Mouse (Mus musculus) layer of hippocampus, postnatal 10 days (tissue): ENCODE measurements around the gene Vgf. TPM values are rescaled to one million over a fixed set of nuclear protein-coding genes. Genes with fewer than 3 reads are reported as not detected.

Experiments
- DNase-seq, 2 experiments: peaks; one replicate each; pipeline ENCODE4 v3.0.0; 2021; ENCODE audit warnings: low spot score in 2 of 2
- microRNA-seq, 2 experiments: library from miRNA; unstranded; fragments of <30 nt; microRNA quantifications; one replicate each; pipeline ENCODE4 v1.2.0; 2021
- total RNA-seq, 2 experiments: library from RNA; stranded (reverse); gene quantifications; 2 replicates each; pipeline ENCODE4 v1.2.3; 2021

Gene Vgf
- total RNA-seq, 2 experiments from 2014 or later = 253 to 268 TPM

DNA sequence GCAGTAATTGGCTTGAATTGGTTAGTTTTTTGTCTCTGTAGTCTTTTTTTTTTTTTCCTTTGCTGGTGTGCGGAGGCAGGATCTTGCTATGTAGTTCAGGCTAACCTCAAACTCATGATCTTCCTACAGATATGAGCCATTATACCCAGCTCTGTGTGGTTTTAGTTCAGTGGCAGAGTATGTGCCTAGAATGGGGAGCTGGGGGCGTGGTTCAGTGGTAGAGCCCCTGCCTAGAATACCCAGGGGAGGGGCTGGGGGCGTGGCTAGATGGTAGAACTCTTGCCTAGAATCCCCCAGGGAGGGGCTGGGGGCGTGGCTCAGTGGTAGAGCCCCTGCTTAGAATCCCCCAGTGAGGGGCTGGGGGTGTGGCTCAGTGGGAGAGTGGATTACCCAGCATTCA, 42.5 kb downstream of the Vgf start:
- no peak for DNase-seq

DNA sequence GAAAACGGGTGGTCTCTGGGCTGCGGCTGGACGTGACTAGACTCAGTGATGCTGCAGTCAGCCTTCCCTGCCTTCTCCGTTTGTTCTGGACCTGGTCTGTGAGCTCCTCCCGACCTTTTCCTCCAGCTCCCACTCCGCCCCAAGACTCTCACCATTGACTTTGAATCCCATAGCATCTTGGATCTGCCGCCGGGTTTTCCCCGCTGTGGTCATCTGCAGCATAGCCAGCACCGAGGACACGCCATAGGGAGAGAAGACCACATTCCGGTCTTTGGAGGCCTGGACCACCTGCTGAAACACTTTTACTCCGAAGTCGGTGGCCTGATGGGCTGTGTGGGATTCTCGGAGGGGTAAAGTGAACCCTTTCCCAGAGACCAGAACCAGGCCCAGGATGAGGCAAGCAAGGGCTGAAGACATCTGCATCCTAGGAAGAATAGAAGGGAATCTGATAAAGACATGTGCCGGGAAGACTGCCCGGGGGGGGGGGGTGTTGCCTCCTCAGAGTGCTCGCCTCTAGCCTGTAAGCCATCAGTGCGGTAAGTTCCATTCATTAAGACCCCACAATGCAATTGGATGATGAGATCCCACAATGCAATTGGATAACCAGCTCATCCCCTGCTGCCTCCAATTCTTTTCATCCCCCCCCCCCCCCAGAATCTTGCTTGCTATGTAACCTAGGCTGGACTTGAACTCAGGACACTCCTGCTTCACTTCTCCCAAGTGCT, 44.9 kb downstream of the Vgf start:
- DNase-seq = no peak

DNA sequence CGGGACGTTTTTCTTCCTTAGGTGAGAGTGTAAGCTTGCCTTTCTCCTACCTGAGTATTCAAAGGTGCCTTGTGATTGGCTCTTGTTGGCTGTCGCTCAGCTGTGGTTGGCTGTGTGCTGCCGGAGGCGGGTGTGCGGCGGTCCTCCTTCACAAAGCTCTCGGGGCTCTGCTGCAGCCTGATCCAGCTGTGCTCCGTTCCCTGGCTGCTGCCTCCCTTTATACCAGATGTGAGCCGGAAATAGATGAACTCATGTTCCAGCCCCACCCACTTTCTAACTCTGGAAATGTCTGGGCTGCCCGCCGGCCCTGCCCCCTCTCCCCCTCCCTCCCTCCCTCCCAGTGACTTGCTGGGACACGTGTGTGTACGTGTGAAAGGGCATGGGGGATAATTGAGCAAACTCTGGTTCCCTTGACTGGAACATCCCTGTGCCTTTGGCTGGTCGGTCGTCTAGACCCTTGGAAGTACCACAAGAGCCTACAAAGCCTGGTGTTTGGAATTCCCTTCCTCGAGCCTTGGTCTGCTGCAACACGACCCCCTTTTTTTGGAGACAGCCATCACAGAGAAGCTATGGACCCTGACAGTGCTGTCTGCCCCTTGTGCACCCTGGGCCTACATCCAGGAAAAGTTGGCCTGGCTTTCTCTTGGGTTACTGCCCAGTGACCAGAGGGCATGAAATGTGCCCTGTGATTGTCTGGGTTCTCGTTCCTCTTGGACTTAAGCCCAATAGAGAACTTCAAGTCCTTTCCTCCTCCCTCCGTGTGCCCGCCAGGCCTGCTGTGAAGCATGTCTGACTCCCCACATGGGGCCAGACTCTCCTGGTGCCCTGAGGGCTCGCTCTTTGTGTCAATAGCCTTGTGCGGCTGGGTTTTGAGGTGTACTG, 46.1 kb downstream of the Vgf start, which contains the start of gene Serpine1:
Gene Serpine1 (minus strand): TSS at position 190 of the 882 bp plus-strand sequence.
- DNase-seq = peak; percentile 25 to 39

DNA sequence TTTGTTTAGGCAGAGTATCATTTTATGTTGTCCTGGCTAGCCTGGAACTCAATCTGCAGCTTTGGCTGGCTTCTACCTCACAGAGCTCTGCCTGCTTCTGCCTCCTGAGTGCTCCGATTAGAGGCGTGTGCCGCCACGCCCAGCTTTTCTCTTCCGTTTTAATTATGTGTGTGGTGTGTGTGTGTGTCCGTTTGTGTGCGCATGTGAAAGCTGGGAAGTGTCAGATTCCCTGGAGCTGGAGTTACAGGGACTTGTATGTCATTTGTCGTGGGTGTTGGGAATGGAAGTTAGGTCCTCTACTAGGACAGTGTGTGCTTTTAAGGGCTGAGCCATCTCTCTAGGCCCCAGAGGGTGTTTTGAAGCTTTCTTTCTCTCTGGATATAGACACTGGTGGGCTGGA, 46.9 kb downstream of the Vgf start:
- DNase-seq = no peak

DNA sequence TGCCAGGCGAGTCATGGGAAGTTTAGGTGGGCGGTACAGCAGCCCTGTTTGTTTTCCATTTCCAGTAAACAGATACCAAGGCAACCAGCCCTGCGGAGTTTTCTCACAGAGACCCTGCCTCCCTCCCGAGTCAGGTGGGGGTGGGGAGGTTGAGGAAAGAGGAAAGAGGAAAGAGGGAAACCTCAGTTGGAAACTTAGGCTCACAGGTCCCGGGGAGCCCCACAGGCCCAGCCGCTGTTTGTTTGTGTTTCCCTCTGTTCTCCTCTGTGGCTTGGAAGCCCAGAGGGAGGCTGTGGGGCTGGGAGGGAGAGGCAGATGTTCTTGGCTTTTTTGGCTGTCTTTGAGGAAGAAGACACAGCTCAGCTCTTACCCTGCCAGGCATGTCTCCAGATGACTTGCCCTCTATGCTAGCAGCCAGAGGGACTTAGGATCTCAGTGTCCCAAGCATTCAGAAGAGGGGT, 48.0 kb downstream of the Vgf start:
- DNase-seq = no peak

DNA sequence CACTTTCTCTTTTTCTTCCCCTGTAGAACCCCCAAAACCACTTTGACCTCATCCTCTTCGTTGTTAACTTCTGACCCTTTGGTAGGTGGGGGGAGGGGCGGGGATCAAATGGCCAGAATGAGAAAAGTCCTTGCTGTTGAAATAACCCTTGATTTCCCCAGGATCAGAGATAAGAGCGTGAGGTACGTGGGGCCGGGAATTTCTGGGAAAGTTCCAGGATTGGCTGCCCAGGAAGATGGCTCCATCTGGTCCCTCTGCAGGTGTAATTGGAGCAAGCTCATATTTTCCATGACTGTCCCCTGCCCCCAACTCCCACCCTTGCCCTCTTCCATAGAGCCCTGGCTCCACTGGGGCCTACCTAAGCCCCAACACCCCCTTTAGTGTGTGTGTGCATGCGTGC, 49.5 kb downstream of the Vgf start:
- DNase-seq = no peak

DNA sequence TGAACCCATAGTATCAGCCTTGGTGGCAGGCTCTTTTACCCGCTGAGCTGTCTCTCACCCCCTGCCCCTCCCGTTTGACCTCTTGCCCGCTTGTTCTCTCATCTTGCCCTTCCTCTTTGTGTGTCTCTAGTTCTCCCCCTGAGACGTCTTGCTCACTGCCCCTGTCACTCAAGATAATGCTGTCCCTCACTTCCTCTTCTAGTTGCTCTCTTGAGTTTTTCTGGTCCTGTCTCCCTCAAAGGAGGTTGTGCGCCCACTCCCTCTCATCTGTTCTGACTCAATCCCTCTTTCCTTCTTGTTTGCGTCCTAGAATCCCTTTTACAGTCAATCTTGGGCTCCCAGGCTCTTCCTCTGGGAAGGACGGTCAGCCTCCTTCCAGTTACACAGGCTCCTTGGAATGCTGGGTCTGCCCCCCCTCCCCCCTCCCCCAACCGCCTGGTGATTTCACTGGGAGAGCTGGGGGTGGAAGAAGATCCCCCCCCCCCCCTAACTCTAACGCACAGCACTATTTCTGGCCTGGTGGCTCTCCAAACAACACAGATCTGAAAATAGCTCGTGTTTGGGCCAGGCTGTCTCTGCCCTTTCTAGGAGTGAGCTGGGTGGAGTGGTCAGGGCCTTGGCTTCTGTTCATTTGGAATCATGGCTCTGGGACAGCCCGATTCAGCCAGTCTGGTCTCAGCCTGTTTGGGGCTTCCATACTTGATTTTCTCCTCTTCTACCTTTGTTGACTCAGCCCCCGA, 50.2 kb downstream of the Vgf start:
- no peak for DNase-seq

DNA sequence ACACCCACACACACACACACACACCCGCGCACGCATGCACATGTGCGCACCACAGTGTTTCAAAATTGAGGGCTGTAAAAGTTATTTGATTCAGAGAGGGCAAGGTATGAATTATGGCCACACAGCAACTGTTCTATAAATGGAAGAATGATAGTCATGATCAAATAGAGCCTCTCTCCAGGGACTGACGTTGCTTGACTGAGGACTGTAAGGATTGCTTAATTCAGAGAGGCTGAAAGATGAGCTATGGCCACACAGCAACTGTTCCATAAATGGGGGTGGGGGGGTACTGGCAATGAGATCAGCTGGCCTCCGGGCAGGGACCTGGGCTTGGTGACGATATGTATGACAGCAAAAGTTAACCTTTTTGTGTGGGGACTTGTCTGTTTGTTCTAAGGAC, 51.0 kb downstream of the Vgf start:
- no peak for DNase-seq

DNA sequence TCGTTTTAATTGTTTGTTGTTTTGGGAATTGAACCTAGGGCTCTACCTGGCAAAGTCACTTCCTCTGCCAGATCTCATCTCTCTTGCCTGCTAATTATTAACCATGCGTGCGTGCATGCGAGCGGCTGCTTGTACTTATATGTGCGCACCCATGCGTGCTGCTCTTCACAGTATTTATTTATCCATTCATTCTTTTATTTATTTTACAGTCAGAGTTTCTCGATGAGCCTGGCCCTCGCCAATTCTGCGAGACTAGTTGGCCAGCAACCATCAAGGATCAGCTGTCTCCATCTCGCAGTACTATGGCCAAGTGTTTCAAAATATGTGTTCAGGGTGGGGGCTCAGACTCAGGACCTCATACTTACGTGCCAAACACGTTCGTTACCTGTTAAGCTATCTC, 51.8 kb downstream of the Vgf start:
- DNase-seq = no peak

DNA sequence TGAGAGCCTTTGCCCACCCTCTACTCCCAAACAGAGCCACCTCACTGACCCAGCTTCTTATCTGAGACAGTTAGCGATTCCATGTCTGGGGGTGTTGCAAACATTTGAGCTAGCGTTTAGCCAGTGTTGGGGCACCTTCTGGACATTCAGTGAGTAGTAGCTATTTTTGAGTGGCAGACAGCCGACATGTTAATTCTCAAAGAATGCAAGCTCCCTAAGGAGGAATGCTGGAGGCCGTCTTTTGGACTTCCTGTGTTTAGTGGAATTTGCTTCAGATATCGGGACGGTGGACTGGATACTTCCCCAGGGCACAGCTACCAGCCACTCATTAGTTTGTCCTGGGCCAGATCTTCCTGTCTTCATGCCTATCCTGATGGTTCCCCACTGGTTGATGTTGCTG, 52.4 kb downstream of the Vgf start:
- DNase-seq = no peak

DNA sequence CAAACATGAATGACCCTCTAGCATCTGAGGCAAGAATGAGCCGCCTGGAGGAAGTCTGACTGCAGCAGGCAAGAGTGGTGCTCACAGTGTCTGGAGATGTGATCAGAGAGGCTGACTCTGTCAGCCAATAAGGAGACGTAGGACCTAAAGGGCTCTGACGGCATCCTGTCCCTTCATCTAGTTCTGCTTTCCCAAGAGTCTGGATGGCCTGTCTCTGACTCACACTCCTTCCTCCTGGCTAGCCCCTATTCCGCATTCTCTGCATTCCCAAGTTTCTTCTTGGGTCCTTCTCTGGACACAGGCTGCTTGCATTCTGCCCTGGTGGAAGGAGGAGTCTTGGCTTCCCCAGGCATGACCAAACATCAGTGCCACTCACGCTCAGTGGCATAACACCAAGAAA, 53.7 kb downstream of the Vgf start:
- DNase-seq = no peak

Small RNAs within 50 kb of the gene (microRNA-seq; reads per million reads assigned to microRNA genes)
- 248 to 275 reads per million in 2 experiments for gene Mir702

Other genes with a start within 250 kb of the Vgf start
- 10 to 100 TPM; 19.0 to 20.7 TPM for gene Col26a1, start 143.2 kb upstream of the Vgf start, total RNA-seq
- gene Ift22, start 118.2 kb upstream of the Vgf start, total RNA-seq = 10 to 100 TPM; 68.9 to 70.8 TPM
- 100 to 1,000 TPM; 196 to 209 TPM for gene Fis1, start 73.1 kb upstream of the Vgf start, total RNA-seq
- gene Cldn15, start 59.8 kb upstream of the Vgf start, total RNA-seq = not detected
- 10 to 100 TPM; 38.5 to 44.0 TPM for gene Plod3, start 39.4 kb upstream of the Vgf start, total RNA-seq
- 10 to 100 TPM; 78.6 to 84.6 TPM for gene Znhit1, start 38.4 kb upstream of the Vgf start, total RNA-seq
- 100 to 1,000 TPM; 187 to 196 TPM for gene Ap1s1, start 19.7 kb downstream of the Vgf start, total RNA-seq
- gene Serpine1, start 45.9 kb downstream of the Vgf start, total RNA-seq = under 1 TPM; 0.80 to 0.96 TPM
- 1 to 10 TPM; 4.8 to 5.2 TPM for gene Trim56, start 89.8 kb downstream of the Vgf start, total RNA-seq
- gene Muc3, start 122.9 kb downstream of the Vgf start, total RNA-seq = not detected
- gene Muc3a, start 186.0 kb downstream of the Vgf start, total RNA-seq = 1 to 10 TPM; 3.5 to 5.2 TPM